Mouse (Mus musculus) embryonic facial prominence, embryonic 12.5 days (tissue): ENCODE data around the gene Cnnm3. TPM values are rescaled to one million over a fixed set of nuclear protein-coding genes. Genes with fewer than 3 reads are reported as not detected.
A peak's percentile ranks its signal among the peaks of the same experiment; 100 is the strongest.

Source experiments
- ATAC-seq: fragments of 200-750 bp; cut with Nextera tagmentation; 2 replicates; pipeline ENCODE4 v1.8.0; 2017; ENCODE audit not compliant: insufficient number of reproducible peaks, insufficient read depth, low FRiP score, low TSS enrichment
- H3K27ac ChIP-seq: fragments of 300-500 bp; sonication (generic); 2 replicates; pipeline ENCODE4 v1.5.1; 2016; ENCODE audit warnings: mild to moderate bottlenecking
- H3K27me3 ChIP-seq: fragments of 300-500 bp; sonication (generic); 2 replicates; pipeline ENCODE4 v1.6.1; 2016; ENCODE audit warnings: mild to moderate bottlenecking, moderate library complexity
- H3K36me3 ChIP-seq: fragments of 300-500 bp; sonication (generic); 2 replicates; pipeline ENCODE4 v1.6.1; 2016; ENCODE audit warnings: mild to moderate bottlenecking
- H3K4me1 ChIP-seq: fragments of 300-500 bp; sonication (generic); 2 replicates; pipeline ENCODE4 v1.6.1; 2016
- H3K4me2 ChIP-seq: fragments of 300-500 bp; sonication (generic); replicated peaks from 2 replicates; pipeline ENCODE4 v1.6.1; 2016; ENCODE audit warnings: mild to moderate bottlenecking, moderate library complexity
- H3K4me3 ChIP-seq: fragments of 300-500 bp; sonication (generic); 2 replicates; pipeline ENCODE4 v1.5.1; 2016; ENCODE audit warnings: mild to moderate bottlenecking
- H3K9ac ChIP-seq: fragments of 300-500 bp; sonication (generic); 2 replicates; pipeline ENCODE4 v1.6.1; 2016; ENCODE audit warnings: mild to moderate bottlenecking, moderate library complexity
- H3K9me3 ChIP-seq: fragments of 300-500 bp; sonication (generic); 2 replicates; pipeline ENCODE4 v1.6.1; 2016; ENCODE audit warnings: mild to moderate bottlenecking, moderate library complexity
- WGBS: fragments of 180-500 bp; shearing (Covaris S2); methylation state at CpG from one replicate; pipeline ENCODE4 v1.1.7; 2016; 5-methylcytosine and 5-hydroxymethylcytosine counted together
- polyA plus RNA-seq: library from polyadenylated mRNA; unstranded; fragments of >200 nt; fragmentation: Nextera tagmentation; extraction: Ambion mirVana; gene quantifications from 2 replicates; pipeline ENCODE4 v1.2.1, GENCODE M21; 2016

Cnnm3 gene
- polyA plus RNA-seq, 1 experiment from 2014 or later = 4.3 TPM

DNA sequence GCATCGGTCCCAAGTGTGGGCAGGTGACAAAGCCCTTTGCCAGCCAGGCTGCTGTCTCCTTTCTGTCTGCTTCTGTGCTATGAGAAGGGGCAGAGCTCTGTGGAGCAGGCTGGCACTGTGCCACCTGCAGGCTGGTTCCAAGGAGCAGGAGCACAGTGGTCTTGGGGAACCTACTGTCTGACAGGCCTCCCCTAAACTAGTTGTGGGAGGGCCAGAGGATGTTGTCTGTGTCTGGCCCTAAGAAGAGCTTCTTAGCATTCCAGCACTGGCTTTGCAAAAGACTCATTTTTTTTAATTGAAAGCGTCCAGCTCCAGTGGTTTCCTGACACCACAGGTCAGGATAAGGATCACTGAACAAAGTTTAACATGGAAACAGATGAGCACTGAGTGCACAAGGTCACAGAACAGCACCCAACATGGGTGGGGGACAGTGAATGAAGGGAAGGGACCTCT is 33.3 kb upstream of the Cnnm3 start:
- no peak for ATAC-seq
- Histone ChIP-seq H3K27ac (no peak overlapping the region), H3K9me3 (no peaks in the 10 kb centered on the region), H3K4me3 (no peak overlapping the region), H3K4me2 (no peak overlapping the region), H3K36me3 (no peaks in the 10 kb centered on the region), H3K27me3 (no peaks in the 10 kb centered on the region), H3K9ac (no peak overlapping the region), H3K4me1 (peaks cover 34% of the 10 kb centered on the region)
- WGBS = 51% methylated on average over 2 of the region's 2 CpGs

- H3K27ac ChIP-seq = no peak overlapping the region
- 89% methylated on average over 12 of the region's 12 CpGs for WGBS
- H3K4me1 ChIP-seq = peaks cover 19% of the 10 kb centered on the region
- H3K4me2 ChIP-seq = no peak overlapping the region
- H3K36me3 ChIP-seq = no peaks in the 10 kb centered on the region
- H3K27me3 ChIP-seq = no peaks in the 10 kb centered on the region
- H3K4me3 ChIP-seq = no peak overlapping the region
- H3K9ac ChIP-seq = no peak overlapping the region
- no peaks in the 10 kb centered on the region for H3K9me3 ChIP-seq
- no peak for ATAC-seq
Observed at GRCm38 (mm10) chr1:36479903-36480899, 31.5 kb upstream of the Cnnm3 start.

DNA sequence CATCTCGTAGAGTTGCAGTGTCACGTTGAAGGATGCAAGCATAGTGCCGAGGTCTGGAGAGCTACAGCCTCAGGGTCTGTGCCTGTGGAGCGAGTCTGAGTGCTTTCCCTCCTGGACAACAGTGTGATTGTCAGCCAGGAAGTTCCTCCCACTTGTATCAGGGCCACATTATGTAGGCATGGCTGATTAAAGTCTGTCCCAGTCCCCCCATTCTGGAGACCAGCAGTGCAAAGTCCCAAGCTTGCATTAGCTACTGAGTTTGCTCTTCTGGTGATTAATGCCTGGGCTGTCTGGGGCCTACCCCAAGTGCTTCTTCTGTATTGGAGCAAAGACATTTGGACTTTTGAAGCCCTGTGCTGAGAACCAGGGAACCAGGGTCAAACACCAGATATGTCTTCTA is 27.8 kb upstream of the Cnnm3 start:
- Histone ChIP-seq H3K4me3 (no peak overlapping the region), H3K36me3 (no peaks in the 10 kb centered on the region), H3K27ac (no peak overlapping the region), H3K4me2 (no peak overlapping the region), H3K27me3 (no peaks in the 10 kb centered on the region), H3K9me3 (no peaks in the 10 kb centered on the region), H3K4me1 (peaks cover 8% of the 10 kb centered on the region), H3K9ac (no peak overlapping the region)
- ATAC-seq = no peak
- 43% methylated on average over 4 of the region's 4 CpGs for WGBS

- H3K4me2 ChIP-seq = no peak overlapping the region
- 70% methylated on average over 7 of the region's 7 CpGs for WGBS
- H3K9ac ChIP-seq = no peak overlapping the region
- no peaks in the 10 kb centered on the region for H3K9me3 ChIP-seq
- ATAC-seq = no peak
- H3K36me3 ChIP-seq = no peaks in the 10 kb centered on the region
- H3K4me1 ChIP-seq = peaks cover 8% of the 10 kb centered on the region
- H3K27ac ChIP-seq = no peak overlapping the region
- no peaks in the 10 kb centered on the region for H3K27me3 ChIP-seq
- H3K4me3 ChIP-seq = no peak overlapping the region
Observed at GRCm38 (mm10) chr1:36485080-36485479, 26.6 kb upstream of the Cnnm3 start.

DNA sequence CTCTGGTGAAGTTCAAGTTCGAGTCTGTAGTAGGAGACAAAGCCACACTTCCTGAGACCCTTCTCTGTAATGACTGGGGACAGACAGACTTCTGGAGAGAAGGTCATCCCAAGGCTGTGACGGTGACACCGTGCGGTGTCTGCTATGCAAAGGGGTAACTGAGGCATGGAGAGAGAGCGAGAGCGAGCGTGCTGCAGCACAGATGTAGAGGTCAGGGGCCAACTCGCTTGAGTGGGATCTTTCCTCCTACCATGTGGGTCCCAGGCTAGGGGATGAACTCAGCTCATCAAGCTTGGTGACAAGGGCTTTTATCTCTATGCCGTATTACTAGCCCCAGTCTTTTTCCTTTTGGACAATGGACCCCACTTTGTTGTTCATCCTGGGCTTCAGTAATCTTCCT is 24.6 kb upstream of the Cnnm3 start:
- H3K4me1 ChIP-seq = peaks cover 8% of the 10 kb centered on the region
- no peaks in the 10 kb centered on the region for H3K27me3 ChIP-seq
- 84% methylated on average over 9 of the region's 9 CpGs for WGBS
- H3K4me2 ChIP-seq = no peak overlapping the region
- H3K36me3 ChIP-seq = no peaks in the 10 kb centered on the region
- no peak overlapping the region for H3K27ac ChIP-seq
- no peak for ATAC-seq
- H3K9ac ChIP-seq = no peak overlapping the region
- H3K4me3 ChIP-seq = no peak overlapping the region
- H3K9me3 ChIP-seq = no peaks in the 10 kb centered on the region

GRCm38 (mm10) chr1:36489661-36490060 is 22.0 kb upstream of the Cnnm3 start:
- ATAC-seq = no peak
- H3K4me1 ChIP-seq = peaks cover 18% of the 10 kb centered on the region
- no peak overlapping the region for H3K27ac ChIP-seq
- no peaks in the 10 kb centered on the region for H3K9me3 ChIP-seq
- no peak overlapping the region for H3K9ac ChIP-seq
- no peak overlapping the region for H3K4me2 ChIP-seq
- no peak overlapping the region for H3K4me3 ChIP-seq
- 79% methylated on average over 6 of the region's 6 CpGs for WGBS
- no peaks in the 10 kb centered on the region for H3K27me3 ChIP-seq
- no peaks in the 10 kb centered on the region for H3K36me3 ChIP-seq

DNA sequence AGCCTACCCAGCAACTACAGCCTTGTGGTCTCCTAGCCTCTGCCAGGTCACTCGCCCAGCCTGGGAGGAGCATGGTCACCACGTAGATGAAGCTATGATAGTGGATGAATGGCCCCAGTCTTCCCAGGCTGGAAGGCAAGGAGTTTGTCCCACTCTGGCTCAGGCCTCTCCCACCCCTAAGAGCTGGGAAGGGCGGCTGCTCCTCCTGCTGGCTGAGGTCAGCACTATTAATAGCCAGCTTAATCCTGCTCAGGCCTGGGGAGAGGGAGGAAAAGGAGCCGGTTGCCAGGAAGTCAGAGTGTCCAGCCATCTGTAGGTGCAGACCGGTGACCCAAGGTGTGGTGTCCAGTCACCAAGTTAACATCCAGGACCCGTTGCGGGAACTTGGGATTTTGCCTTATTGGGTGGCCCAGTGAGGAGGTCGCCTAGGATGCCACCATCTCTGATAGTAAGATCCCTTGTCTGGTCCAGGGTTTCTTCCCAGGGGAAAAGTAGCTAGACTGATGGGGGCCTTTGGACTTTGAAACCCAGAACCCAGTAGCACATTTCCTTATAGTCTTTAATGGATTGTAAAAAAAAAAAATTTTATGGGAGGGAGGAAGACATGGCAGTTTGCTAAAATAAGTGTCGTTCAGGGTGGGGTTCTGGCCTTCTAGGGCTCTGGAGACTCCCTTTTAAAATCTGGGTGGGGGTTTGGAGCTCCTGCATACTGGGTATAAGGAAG is 19.1 kb upstream of the Cnnm3 start:
- peak; percentile 59; the same call in 1 of the 2 replicates for ATAC-seq
- no peak overlapping the region for H3K27ac ChIP-seq
- H3K36me3 ChIP-seq = no peaks in the 10 kb centered on the region
- 41% methylated on average over 9 of the region's 9 CpGs for WGBS
- no peaks in the 10 kb centered on the region for H3K9me3 ChIP-seq
- H3K4me2 ChIP-seq = no peak overlapping the region
- no peak overlapping the region for H3K4me3 ChIP-seq
- H3K27me3 ChIP-seq = no peaks in the 10 kb centered on the region
- peaks cover 10% of the 10 kb centered on the region for H3K4me1 ChIP-seq
- H3K9ac ChIP-seq = no peak overlapping the region; the same call in 1 of the 2 replicates

GRCm38 (mm10) chr1:36493299-36493698 is 18.4 kb upstream of the Cnnm3 start:
- no peak overlapping the region for H3K4me3 ChIP-seq
- H3K9me3 ChIP-seq = no peaks in the 10 kb centered on the region
- H3K36me3 ChIP-seq = peaks cover 4% of the 10 kb centered on the region; the same call in 1 of the 2 replicates
- no peak overlapping the region for H3K9ac ChIP-seq
- H3K4me1 ChIP-seq = peaks cover 10% of the 10 kb centered on the region
- ATAC-seq = no peak
- H3K27me3 ChIP-seq = no peaks in the 10 kb centered on the region
- H3K27ac ChIP-seq = no peak overlapping the region
- WGBS = 38% methylated on average over 6 of the region's 6 CpGs
- no peak overlapping the region for H3K4me2 ChIP-seq

GRCm38 (mm10) chr1:36496719-36497118 is 14.9 kb upstream of the Cnnm3 start:
- no peak overlapping the region for H3K9ac ChIP-seq
- H3K36me3 ChIP-seq = peaks cover 20% of the 10 kb centered on the region
- WGBS = 37% methylated on average over 2 of the region's 2 CpGs
- no peak overlapping the region for H3K4me3 ChIP-seq
- no peak overlapping the region for H3K27ac ChIP-seq
- peaks cover 10% of the 10 kb centered on the region for H3K4me1 ChIP-seq
- H3K27me3 ChIP-seq = no peaks in the 10 kb centered on the region
- H3K9me3 ChIP-seq = no peaks in the 10 kb centered on the region
- H3K4me2 ChIP-seq = no peak overlapping the region
- no peak for ATAC-seq

DNA sequence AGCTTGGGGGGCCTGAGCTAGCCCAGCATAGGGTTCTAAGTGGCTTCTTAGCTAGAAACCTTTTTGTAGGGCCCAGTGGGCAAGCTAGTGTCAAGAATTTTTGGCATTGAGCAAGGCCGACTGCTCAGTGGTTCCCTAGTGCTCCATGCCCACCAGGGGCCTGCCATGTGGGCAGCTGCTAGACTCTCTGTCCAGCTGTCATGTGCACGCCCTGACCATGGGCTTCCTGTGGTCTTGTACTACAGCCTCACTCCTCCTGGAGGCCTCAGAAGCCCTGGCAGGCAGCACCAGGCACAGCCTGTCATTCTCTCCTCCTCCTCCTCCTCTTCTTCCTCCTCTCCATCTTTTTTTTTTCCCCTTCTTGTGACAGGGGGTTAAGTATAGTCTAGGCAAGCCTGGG is 14.4 kb upstream of the Cnnm3 start:
- WGBS = 77% methylated on average over 2 of the region's 2 CpGs
- H3K4me1 ChIP-seq = peaks cover 8% of the 10 kb centered on the region
- peaks cover 20% of the 10 kb centered on the region for H3K36me3 ChIP-seq
- no peak overlapping the region for H3K4me2 ChIP-seq
- no peak overlapping the region for H3K4me3 ChIP-seq
- H3K9me3 ChIP-seq = no peaks in the 10 kb centered on the region
- H3K27ac ChIP-seq = no peak overlapping the region
- H3K27me3 ChIP-seq = no peaks in the 10 kb centered on the region
- ATAC-seq = no peak
- no peak overlapping the region for H3K9ac ChIP-seq

DNA sequence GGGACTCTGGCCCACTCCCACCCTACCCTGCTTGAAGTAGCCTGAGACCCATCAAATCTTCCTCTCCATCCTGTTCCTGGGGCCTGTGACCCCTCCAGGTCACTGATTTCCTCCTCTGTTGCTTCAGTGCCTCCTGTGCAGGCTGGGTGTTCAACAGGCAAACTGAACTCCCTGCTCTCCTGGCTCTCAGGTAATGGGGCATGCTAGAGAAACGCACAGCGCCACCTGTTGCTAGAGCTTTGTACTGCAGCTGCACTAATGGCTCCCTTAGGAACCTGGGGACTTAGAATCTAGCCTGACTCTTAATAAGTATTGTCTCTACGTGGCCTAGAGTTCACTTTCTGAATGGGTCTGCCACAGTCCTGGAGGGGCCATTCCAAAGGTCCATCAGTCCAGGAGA is 10.4 kb upstream of the Cnnm3 start:
- no peak overlapping the region for H3K9ac ChIP-seq
- H3K9me3 ChIP-seq = no peaks in the 10 kb centered on the region
- H3K4me2 ChIP-seq = no peak overlapping the region
- WGBS = 5% methylated on average over 3 of the region's 3 CpGs
- H3K36me3 ChIP-seq = peaks cover 28% of the 10 kb centered on the region
- H3K27me3 ChIP-seq = no peaks in the 10 kb centered on the region
- no peaks in the 10 kb centered on the region for H3K4me1 ChIP-seq
- no peak for ATAC-seq
- H3K4me3 ChIP-seq = no peak overlapping the region
- H3K27ac ChIP-seq = no peak overlapping the region

DNA sequence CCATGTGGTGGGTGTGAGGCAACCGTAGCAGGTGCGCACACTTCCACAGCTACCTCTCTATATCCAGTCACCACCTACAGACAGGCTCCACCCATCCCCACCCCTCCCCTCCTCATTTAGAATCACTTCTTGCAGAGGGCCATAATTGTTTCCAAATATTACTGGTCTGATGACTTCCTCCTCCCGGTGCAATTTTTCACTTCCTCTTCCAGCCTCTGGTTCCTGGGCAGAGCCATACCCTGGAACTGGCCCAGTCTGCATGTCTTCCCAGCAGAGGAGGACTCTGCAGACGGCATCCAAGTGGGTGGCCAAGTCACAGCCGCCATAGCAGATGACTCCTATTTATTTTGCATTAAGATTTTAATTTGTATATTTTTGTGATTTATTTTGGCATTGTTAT is 3.4 kb upstream of the Cnnm3 start:
- peaks cover 24% of the 10 kb centered on the region for H3K36me3 ChIP-seq
- ATAC-seq = no peak
- no peak overlapping the region for H3K4me2 ChIP-seq
- peaks cover under 1% of the 10 kb centered on the region; the same call in 1 of the 2 replicates for H3K4me1 ChIP-seq
- H3K9ac ChIP-seq = no peak overlapping the region
- no peak overlapping the region for H3K27ac ChIP-seq
- H3K4me3 ChIP-seq = no peak overlapping the region
- no peaks in the 10 kb centered on the region for H3K27me3 ChIP-seq
- H3K9me3 ChIP-seq = no peaks in the 10 kb centered on the region
- WGBS = 73% methylated on average over 5 of the region's 5 CpGs
